Mouse (Mus musculus) stomach, embryonic 16.5 days (tissue): ENCODE results near the gene Bcap29. TPM values are rescaled to one million over a fixed set of nuclear protein-coding genes. Genes with fewer than 3 reads are reported as not detected.
A peak's percentile ranks its signal among the peaks of the same experiment; 100 is the strongest.

ENCODE experiments used
- ATAC-seq: fragments of 200-750 bp; cut with Nextera tagmentation; 2 replicates; pipeline ENCODE4 v1.8.0; 2017; ENCODE audit warnings: moderate number of reproducible peaks, moderate TSS enrichment; ENCODE audit not compliant: insufficient read depth, low FRiP score
- H3K27ac ChIP-seq: fragments of 300-500 bp; sonication (generic); 2 replicates; pipeline ENCODE4 v1.5.1; 2014; ENCODE audit warnings: low read length
- H3K27me3 ChIP-seq: fragments of 300-500 bp; sonication (generic); 2 replicates; pipeline ENCODE4 v1.6.1; 2014; ENCODE audit warnings: low read length, control low read depth, mixed read lengths; ENCODE audit not compliant: control insufficient read depth, insufficient read depth
- H3K36me3 ChIP-seq: fragments of 300-500 bp; sonication (generic); 2 replicates; pipeline ENCODE4 v1.6.1; 2014; ENCODE audit warnings: low read length; ENCODE audit not compliant: control insufficient read depth, insufficient read depth
- H3K4me1 ChIP-seq: fragments of 300-500 bp; sonication (generic); 2 replicates; pipeline ENCODE4 v1.6.1; 2014; ENCODE audit warnings: low read length, control low read depth, mixed read lengths; ENCODE audit not compliant: control insufficient read depth, insufficient read depth
- H3K4me2 ChIP-seq: fragments of 300-500 bp; sonication (generic); 2 replicates; pipeline ENCODE4 v1.6.1; 2014; ENCODE audit warnings: low read depth, low read length, mixed read lengths
- H3K4me3 ChIP-seq: fragments of 300-500 bp; sonication (generic); replicated peaks from 2 replicates; pipeline ENCODE4 v1.5.1; 2014; ENCODE audit warnings: mild to moderate bottlenecking, low read length
- H3K9ac ChIP-seq: fragments of 300-500 bp; sonication (generic); 2 replicates; pipeline ENCODE4 v1.6.1; 2014; ENCODE audit warnings: low read length
- H3K9me3 ChIP-seq: fragments of 300-500 bp; sonication (generic); replicated peaks from 2 replicates; pipeline ENCODE4 v1.6.1; 2016; ENCODE audit warnings: low read length, control low read depth; ENCODE audit not compliant: control insufficient read depth
- WGBS: fragments of 180-500 bp; shearing (Covaris S2); extraction: QIAGEN DNeasy Blood & Tissue Kit; methylation state at CpG from one replicate; pipeline ENCODE4 v1.1.7; 2014; 5-methylcytosine and 5-hydroxymethylcytosine counted together
- polyA plus RNA-seq: library from polyadenylated mRNA; unstranded; fragments of >200 nt; fragmentation: Nextera tagmentation; extraction: Ambion mirVana; gene quantifications from 2 replicates; pipeline ENCODE4 v1.2.1, GENCODE M21; 2015

The Bcap29 gene
- polyA plus RNA-seq, 1 experiment from 2014 or later = 32.5 TPM

GRCm38 (mm10) chr12:31560712-31561111 is 73.7 kb downstream of the Bcap29 start:
- H3K9me3 ChIP-seq = no peaks in the 10 kb centered on the region
- H3K27ac ChIP-seq = no peak overlapping the region
- no peak for ATAC-seq
- H3K4me1 ChIP-seq = peaks cover 8% of the 10 kb centered on the region; the same call in 1 of the 2 replicates
- no peak overlapping the region for H3K4me3 ChIP-seq
- H3K9ac ChIP-seq = no peak overlapping the region
- 72% methylated on average over 5 of the region's 5 CpGs for WGBS
- peaks cover 46% of the 10 kb centered on the region for H3K27me3 ChIP-seq
- H3K4me2 ChIP-seq = no peak overlapping the region
- H3K36me3 ChIP-seq = no peaks in the 10 kb centered on the region

- WGBS = 17% methylated on average over 5 of the region's 5 CpGs
- Histone ChIP-seq H3K36me3 (no peaks in the 10 kb centered on the region), H3K4me2 (peak overlapping the region; percentile 73; the same call in 1 of the 2 replicates), H3K27ac (no peak overlapping the region), H3K27me3 (peaks cover 50% of the 10 kb centered on the region), H3K9me3 (no peaks in the 10 kb centered on the region), H3K4me1 (peaks cover 8% of the 10 kb centered on the region; the same call in 1 of the 2 replicates), H3K4me3 (no peak overlapping the region), H3K9ac (no peak overlapping the region)
- no peak for ATAC-seq
Observed at GRCm38 (mm10) chr12:31560002-31560401, 74.5 kb downstream of the Bcap29 start.

GRCm38 (mm10) chr12:31554371-31554770 is 80.1 kb downstream of the Bcap29 start:
- H3K4me2 ChIP-seq = no peak overlapping the region
- H3K9ac ChIP-seq = no peak overlapping the region
- 78% methylated on average over 1 of the region's 1 CpGs for WGBS
- peaks cover 5% of the 10 kb centered on the region; the same call in 1 of the 2 replicates for H3K4me1 ChIP-seq
- H3K4me3 ChIP-seq = no peak overlapping the region
- ATAC-seq = no peak
- no peaks in the 10 kb centered on the region for H3K36me3 ChIP-seq
- H3K9me3 ChIP-seq = no peaks in the 10 kb centered on the region
- H3K27me3 ChIP-seq = peaks cover 27% of the 10 kb centered on the region
- no peak overlapping the region for H3K27ac ChIP-seq

- H3K27me3 ChIP-seq = 0 out of 2 replicates have a peak, but pooled peaks cover 7% of the 10 kb centered on the region
- no peaks in the 10 kb centered on the region for H3K36me3 ChIP-seq
- no peak overlapping the region for H3K9ac ChIP-seq
- no peak overlapping the region for H3K4me3 ChIP-seq
- H3K9me3 ChIP-seq = no peaks in the 10 kb centered on the region
- H3K4me2 ChIP-seq = no peak overlapping the region
- 82% methylated on average over 1 of the region's 1 CpGs for WGBS
- ATAC-seq = no peak
- no peaks in the 10 kb centered on the region for H3K4me1 ChIP-seq
- H3K27ac ChIP-seq = no peak overlapping the region
Observed at GRCm38 (mm10) chr12:31551252-31551651, 83.2 kb downstream of the Bcap29 start.

- H3K27ac ChIP-seq = no peak overlapping the region
- ATAC-seq = no peak
- H3K4me3 ChIP-seq = no peak overlapping the region
- no peak overlapping the region for H3K9ac ChIP-seq
- no peak overlapping the region for H3K4me2 ChIP-seq
- no peaks in the 10 kb centered on the region for H3K36me3 ChIP-seq
- 56% methylated on average over 1 of the region's 1 CpGs for whole genome bisulfite sequencing
- no peaks in the 10 kb centered on the region for H3K4me1 ChIP-seq
- H3K27me3 ChIP-seq = no peaks in the 10 kb centered on the region
- no peaks in the 10 kb centered on the region for H3K9me3 ChIP-seq
Observed at GRCm38 (mm10) chr12:31546061-31546460, 88.4 kb downstream of the Bcap29 start.

- H3K4me2 ChIP-seq = no peak overlapping the region
- H3K4me1 ChIP-seq = no peaks in the 10 kb centered on the region
- H3K4me3 ChIP-seq = no peak overlapping the region
- no peak overlapping the region for H3K27ac ChIP-seq
- no peak overlapping the region for H3K9ac ChIP-seq
- 35% methylated on average over 2 of the region's 2 CpGs for WGBS
- no peaks in the 10 kb centered on the region for H3K9me3 ChIP-seq
- H3K36me3 ChIP-seq = no peaks in the 10 kb centered on the region
- ATAC-seq = no peak
- H3K27me3 ChIP-seq = no peaks in the 10 kb centered on the region
Observed at GRCm38 (mm10) chr12:31545219-31545618, 89.2 kb downstream of the Bcap29 start.

- no peak overlapping the region for H3K9ac ChIP-seq
- H3K9me3 ChIP-seq = no peaks in the 10 kb centered on the region
- no peak for ATAC-seq
- H3K27me3 ChIP-seq = no peaks in the 10 kb centered on the region
- WGBS = 74% methylated on average over 5 of the region's 5 CpGs
- no peak overlapping the region for H3K4me3 ChIP-seq
- no peaks in the 10 kb centered on the region for H3K4me1 ChIP-seq
- H3K4me2 ChIP-seq = no peak overlapping the region
- H3K27ac ChIP-seq = no peak overlapping the region
- H3K36me3 ChIP-seq = no peaks in the 10 kb centered on the region
Observed at GRCm38 (mm10) chr12:31541541-31541940, 92.9 kb downstream of the Bcap29 start.

Other genes starting within 250 kb of the Bcap29 start
- 3.7 and 4.9 TPM in 2 replicates for gene Slc26a3, start 243.8 kb downstream of the Bcap29 start, polyA plus RNA-seq
- 9.5 and 12.0 TPM in 2 replicates for gene Cbll1, start 135.0 kb downstream of the Bcap29 start, polyA plus RNA-seq
- gene Slc26a4, start 74.7 kb downstream of the Bcap29 start, polyA plus RNA-seq = 0.16 and 0.28 TPM in 2 replicates
- 7.5 and 9.5 TPM in 2 replicates for gene Dus4l, start 20.2 kb upstream of the Bcap29 start, polyA plus RNA-seq
- gene Cog5, start 20.2 kb upstream of the Bcap29 start, polyA plus RNA-seq = 29.6 and 31.3 TPM in 2 replicates
- gene Gpr22, start 79.3 kb upstream of the Bcap29 start, polyA plus RNA-seq = 2.8 and 3.6 TPM in 2 replicates